Mouse (Mus musculus): ENCODE data around the gene Cenpk. TPM values are rescaled to one million over a fixed set of nuclear protein-coding genes. Genes with fewer than 3 reads are reported as not detected.

Cenpk gene
- total RNA-seq, 2 experiments from 2014 or later, result 3.8 to 5.5 TPM

Other genes starting within 250 kb of the Cenpk start
- 10 to 100 TPM; 21.6 to 21.8 TPM for gene Nln, start 119.0 kb upstream of the Cenpk start, total RNA-seq (2021)
- 1 to 10 TPM; 2.0 to 2.1 TPM for gene Sgtb, start 118.9 kb upstream of the Cenpk start, total RNA-seq (2021)
- gene Trappc13, start 50.1 kb upstream of the Cenpk start, total RNA-seq (2021), result 10 to 100 TPM; 34.4 to 37.4 TPM
- gene Trim23, start 49.8 kb upstream of the Cenpk start, total RNA-seq (2021), result 10 to 100 TPM; 19.6 to 20.7 TPM
- 10 to 100 TPM in 1 of 2 experiments, 1 to 10 TPM in 1; 8.8 to 10.2 TPM for gene Ppwd1, start 232 bp downstream of the Cenpk start, total RNA-seq (2021)
- gene Adamts6, start 59.2 kb downstream of the Cenpk start, total RNA-seq (2021), result 1 to 10 TPM; 6.5 to 9.6 TPM

Data from heart, postnatal 10 days (tissue).